Mouse (Mus musculus) liver, postnatal 0 days (tissue): ENCODE measurements at regions not wholly inside any gene's neighbourhood (a gene's known extent, or its start where the extent isn't known, plus 50 kb on each side); places are given as distances from the start of the nearest gene placed in this dataset.

Experiments used
- CTCF ChIP-seq: sonication (generic); IDR thresholded peaks from 2 replicates; pipeline ENCODE4 v1.5.1; 2016; ENCODE audit warnings: antibody characterized with exemption, low read depth
- EP300 ChIP-seq: IDR thresholded peaks from 2 replicates; pipeline ENCODE4 v1.6.1; 2016; ENCODE audit warnings: antibody characterized with exemption, low read depth, mild to moderate bottlenecking

DNA sequence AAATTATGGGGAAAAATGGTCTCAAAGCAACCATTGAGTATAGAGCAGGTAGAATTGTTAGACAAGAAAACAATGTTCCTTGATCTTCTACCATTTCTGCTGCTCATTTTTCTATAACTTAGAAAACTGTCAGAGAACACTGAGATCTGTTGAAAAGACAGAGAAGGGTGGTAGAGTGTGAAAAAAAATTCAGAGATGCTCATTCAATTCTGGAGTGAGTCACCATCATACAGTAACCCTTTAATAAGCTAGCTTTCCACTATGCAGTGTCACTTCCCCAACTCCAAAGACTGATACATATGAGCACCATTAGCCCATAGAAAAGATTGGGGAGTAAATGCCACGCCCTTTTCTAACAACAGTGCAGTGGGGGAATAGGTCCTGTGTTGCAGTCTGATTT lies 752.5 kb upstream of the Acvr2a start:
- TF ChIP-seq CTCF (no peak), EP300 (no peak)
